Mouse (Mus musculus) MN1 (cell line): Measurements from ENCODE around the gene St14.
"Not testable (repeated sequence)": the region's sequence is repeated elsewhere in the genome, so short reads cannot be mapped to it uniquely, and the experiment has no call there.

Source experiments
- DNase-seq: peaks from one replicate; pipeline ENCODE4 v3.0.0-alpha.2; 2016; ENCODE audit warnings: low spot score

St14 gene

GRCm38 (mm10) chr9:31086085-31086753 is 45.4 kb downstream of the St14 start:
- peak; percentile 45 for DNase-seq

GRCm38 (mm10) chr9:31085556-31085955 is 46.1 kb downstream of the St14 start:
- DNase-seq, result no peak

GRCm38 (mm10) chr9:31082771-31083170 is 48.9 kb downstream of the St14 start:
- DNase-seq, result no peak

DNA sequence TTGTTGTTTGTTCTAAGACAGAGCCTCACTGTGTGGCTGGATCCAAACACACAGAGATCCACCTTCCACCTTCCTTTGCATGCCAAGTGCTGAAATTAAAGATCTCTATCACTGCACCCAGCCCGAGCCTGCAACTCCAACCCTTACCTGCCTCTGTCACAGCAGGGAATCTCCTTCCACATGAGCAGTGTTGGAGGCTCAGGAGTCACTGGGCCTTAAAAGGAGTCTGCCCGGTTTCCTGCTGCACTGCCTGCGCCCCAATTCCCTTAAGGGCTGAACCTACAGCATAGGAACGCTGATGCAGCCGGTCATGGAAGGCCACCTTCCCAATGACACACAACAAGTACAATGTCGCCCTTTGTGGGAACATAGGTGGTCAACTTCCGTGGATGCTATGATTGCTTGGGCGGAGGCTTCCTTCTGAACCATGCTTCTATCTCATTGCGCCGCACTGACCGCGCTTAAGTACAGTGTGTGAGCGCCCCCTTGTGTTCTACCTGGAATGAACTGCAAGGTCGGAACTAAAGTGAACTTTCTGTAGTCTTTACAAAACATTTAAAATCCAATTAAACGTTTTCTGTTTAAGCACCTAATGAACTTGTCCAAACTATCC is 49.5 kb downstream of the St14 start:
- peak; percentile 57 for DNase-seq

- no peak for DNase-seq
These were observed 50.9 kb downstream of the St14 start for GRCm38 (mm10) chr9:31080726-31081125.

DNA sequence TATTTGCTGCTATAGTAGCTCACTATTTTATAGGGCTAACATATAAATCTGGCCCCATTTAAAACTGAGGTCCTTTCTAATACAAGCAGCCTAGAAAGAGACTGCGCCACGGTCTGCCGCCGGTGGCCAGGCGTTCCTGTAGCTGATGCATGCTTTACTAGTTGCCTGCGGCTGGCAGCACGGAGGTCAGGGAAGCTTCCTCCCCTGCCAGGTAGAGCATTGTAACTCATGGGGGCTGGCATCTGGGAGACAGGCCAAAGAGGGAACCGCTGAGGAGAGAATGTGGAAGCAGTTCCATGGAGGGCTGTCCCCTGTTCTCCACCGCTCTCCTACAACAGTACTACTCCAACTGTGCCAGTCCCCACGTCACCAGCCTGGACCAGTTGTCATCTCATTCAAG is 56.8 kb downstream of the St14 start:
- no peak for DNase-seq

GRCm38 (mm10) chr9:31073797-31074196 is 57.9 kb downstream of the St14 start:
- DNase-seq, result no peak

DNA sequence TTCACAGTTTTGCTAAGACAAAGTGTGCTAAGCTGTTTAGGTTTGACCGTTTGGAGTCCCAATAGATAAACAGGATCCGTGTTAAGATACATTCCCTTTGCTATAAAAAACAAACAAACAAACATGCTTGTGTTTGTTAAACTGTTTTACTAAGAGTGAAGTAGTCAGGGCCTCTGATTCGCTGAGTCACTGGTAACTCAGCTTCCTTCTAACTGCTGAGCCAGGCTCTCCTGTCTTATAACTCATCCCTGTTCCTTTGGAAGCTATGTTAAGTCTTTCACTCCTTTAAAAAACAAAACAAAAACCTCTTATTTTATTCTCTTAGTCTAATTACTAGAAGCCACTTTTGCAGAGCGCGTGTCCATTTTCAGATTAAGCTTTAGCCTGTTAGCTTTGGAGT is 59.4 kb downstream of the St14 start:
- no peak for DNase-seq

DNA sequence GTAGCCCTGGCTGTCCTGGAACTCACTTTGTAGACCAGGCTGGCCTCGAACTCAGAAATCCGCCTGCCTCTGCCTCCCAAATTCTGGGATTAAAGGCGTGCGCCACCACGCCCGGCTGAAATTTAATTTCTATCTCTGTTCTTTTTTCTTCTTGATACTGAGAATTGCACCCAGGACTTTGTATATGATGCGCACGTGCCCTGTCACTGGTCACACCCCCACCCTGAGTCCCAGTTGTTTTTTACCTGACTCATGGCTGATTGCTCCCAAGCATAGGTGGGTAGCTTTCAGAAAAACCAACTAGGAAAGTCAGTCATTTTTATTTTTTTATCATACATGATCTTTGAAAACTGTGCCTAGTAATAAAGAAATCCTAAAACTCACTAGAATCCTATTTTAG is 60.9 kb downstream of the St14 start:
- DNase-seq, result no peak

DNA sequence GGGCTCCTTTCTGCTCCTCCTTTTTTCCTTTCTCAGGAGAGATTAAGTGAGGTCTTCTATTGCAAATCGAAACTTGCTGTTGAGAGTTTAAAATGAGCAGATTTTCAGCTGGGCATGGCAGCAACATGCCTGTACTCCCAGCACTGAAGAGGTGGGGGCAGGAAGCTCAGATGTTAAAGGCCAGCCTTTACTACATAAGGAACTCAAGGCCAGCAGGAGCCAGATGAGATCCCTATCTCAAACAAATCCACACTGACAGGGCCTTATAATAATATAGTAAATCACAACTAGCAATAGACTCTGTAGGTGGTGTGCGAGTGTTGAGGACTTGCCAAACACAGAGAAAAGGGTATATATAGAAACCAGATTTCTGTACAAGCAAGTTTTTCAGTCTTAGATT is 72.9 kb downstream of the St14 start:
- DNase-seq, result no peak

DNA sequence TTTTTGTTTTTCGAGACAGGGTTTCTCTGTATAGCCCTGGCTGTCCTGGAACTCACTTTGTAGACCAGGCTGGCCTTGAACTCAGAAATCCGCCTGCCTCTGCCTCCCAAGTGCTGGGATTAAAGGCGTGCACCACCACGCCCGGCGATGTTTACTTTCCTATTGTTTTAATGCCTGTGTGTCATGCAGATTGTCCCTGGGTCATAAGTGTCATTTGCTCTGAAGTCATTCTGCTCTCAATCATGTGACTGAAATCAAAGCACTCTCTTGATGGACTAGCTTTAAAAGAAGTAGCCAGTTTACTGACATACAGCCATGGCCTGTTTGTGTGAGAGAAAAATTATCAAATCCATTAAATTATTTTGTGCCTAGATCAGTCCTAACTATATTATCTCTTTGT is 80.1 kb downstream of the St14 start:
- not testable (repeated sequence) for DNase-seq

DNA sequence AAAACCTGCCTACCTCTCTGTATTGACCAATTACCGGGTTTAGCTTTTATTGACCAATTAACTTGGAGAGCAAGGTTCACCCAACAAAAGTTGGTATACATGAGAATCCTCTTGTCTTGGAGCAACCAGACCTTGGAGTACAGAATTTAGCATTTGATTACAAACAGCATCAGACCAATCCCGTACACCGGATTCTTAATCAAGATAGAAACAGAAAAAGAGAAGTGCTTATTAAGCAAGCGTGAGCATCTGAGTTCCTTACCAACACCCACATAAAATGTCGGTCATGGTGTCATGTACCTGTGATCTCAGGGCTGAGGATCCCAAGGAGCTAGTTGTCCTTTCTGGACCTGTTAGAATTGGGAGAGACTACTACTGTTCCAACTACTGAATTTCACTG is 81.4 kb downstream of the St14 start:
- no peak for DNase-seq
